Mouse (Mus musculus): ENCODE results near the gene Cdip1. TPM values are rescaled to one million over a fixed set of nuclear protein-coding genes. Genes with fewer than 3 reads are reported as not detected.
A peak's percentile ranks its signal among the peaks of the same experiment; 100 is the strongest.
"Not testable (repeated sequence)": the region's sequence is repeated elsewhere in the genome, so short reads cannot be mapped to it uniquely, and the experiment has no call there.

Cdip1 gene
- 107 and 119 TPM in 2 replicates for polyA plus RNA-seq (2015; fragmentation: Nextera tagmentation; extraction: Ambion mirVana)

DNA sequence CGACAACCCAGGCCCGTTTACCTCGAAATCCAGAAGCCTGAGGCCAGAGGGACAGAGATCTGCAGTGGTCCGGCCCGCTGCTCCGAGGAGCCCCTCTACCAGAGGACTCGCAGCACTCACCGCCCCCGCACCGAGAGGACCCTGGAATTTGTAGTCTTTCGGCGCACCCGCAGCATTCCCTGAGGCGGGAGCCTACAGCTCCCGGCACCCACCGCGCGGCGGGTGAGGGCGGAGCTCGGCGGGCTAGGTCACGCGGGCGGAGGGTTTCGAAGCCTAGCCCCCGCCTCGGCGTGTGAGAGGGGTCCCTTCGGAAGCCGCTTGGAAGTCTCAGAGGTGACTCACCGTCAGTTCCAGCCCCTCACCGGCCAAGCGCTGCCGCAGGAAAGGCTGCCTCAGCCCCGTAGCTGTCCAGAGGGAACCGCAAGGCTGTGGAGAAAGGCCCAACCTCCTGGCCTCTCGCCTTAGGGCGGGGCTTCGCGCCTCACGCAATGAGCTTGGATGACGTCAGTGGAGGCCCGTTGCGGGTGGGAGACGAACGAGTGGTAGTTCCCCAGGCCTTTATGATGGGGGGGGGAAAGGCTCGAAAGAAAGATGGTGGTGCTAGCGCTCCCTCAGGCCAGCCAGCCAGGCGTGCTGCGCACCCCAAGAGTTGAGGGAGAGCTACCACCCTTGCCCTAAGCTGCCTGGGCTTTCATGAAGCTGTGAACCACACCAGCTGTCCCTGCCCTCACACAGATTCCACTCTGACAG is at the start of gene Cdip1:
Gene Cdip1, minus strand, starts transcription at position 483 of the 750 bp plus-strand sequence.
- Histone ChIP-seq H3K36me3 (ENCODE audit: control insufficient read depth, insufficient read depth) (no peaks in the 10 kb centered on the region), H3K27ac (ENCODE audit: low read length) (peak within 1 kb of the TSS; percentile 98), H3K4me1 (replicated peaks; ENCODE audit: control insufficient read depth, insufficient read depth, low read length) (peaks cover 21% of the 10 kb centered on the region), H3K4me2 (ENCODE audit: low read length) (peak within 1 kb of the TSS; percentile 82), H3K9ac (replicated peaks; ENCODE audit: low read depth, low read length) (peak within 1 kb of the TSS; percentile 92), H3K4me3 (replicated peaks; ENCODE audit: low read length) (peak within 1 kb of the TSS; percentile 61), H3K9me3 (ENCODE audit: control insufficient read depth, low read length) (no peaks in the 10 kb centered on the region), H3K27me3 (replicated peaks; ENCODE audit: control insufficient read depth, insufficient read depth, low read length) (no peaks in the 10 kb centered on the region)
- peak; percentile 99 for ATAC-seq
- WGBS: under 1% methylated on average over 51 of the region's 51 CpGs

GRCm38 (mm10) chr16:4839552-4839951 is 49.5 kb upstream of the Cdip1 start:
- no peak overlapping the region for H3K4me2 ChIP-seq (ENCODE audit: low read length)
- H3K4me1 ChIP-seq (replicated peaks; ENCODE audit: control insufficient read depth, insufficient read depth, low read length): no peaks in the 10 kb centered on the region
- no peaks in the 10 kb centered on the region for H3K9me3 ChIP-seq (ENCODE audit: control insufficient read depth, low read length)
- H3K27me3 ChIP-seq (replicated peaks; ENCODE audit: control insufficient read depth, insufficient read depth, low read length): no peaks in the 10 kb centered on the region
- WGBS: 74% methylated on average over 3 of the region's 3 CpGs
- H3K36me3 ChIP-seq (ENCODE audit: control insufficient read depth, insufficient read depth): no peaks in the 10 kb centered on the region
- no peak overlapping the region for H3K9ac ChIP-seq (replicated peaks; ENCODE audit: low read depth, low read length)
- no peak overlapping the region for H3K27ac ChIP-seq (ENCODE audit: low read length)
- H3K4me3 ChIP-seq (replicated peaks; ENCODE audit: low read length): no peak overlapping the region
- ATAC-seq: no peak

- 80% methylated on average over 3 of the region's 3 CpGs for WGBS
- H3K4me3 ChIP-seq (replicated peaks; ENCODE audit: low read length): no peak overlapping the region
- H3K9me3 ChIP-seq (ENCODE audit: control insufficient read depth, low read length): no peaks in the 10 kb centered on the region
- H3K4me1 ChIP-seq (replicated peaks; ENCODE audit: control insufficient read depth, insufficient read depth, low read length): no peaks in the 10 kb centered on the region
- ATAC-seq: no peak
- no peak overlapping the region for H3K4me2 ChIP-seq (ENCODE audit: low read length)
- no peak overlapping the region for H3K27ac ChIP-seq (ENCODE audit: low read length)
- no peaks in the 10 kb centered on the region for H3K27me3 ChIP-seq (replicated peaks; ENCODE audit: control insufficient read depth, insufficient read depth, low read length)
- H3K36me3 ChIP-seq (ENCODE audit: control insufficient read depth, insufficient read depth): no peaks in the 10 kb centered on the region
- no peak overlapping the region for H3K9ac ChIP-seq (replicated peaks; ENCODE audit: low read depth, low read length)
These were observed 47.5 kb upstream of the Cdip1 start for GRCm38 (mm10) chr16:4837631-4838030.

- no peak within 1 kb of the TSS for H3K9ac ChIP-seq (replicated peaks; ENCODE audit: low read depth, low read length)
- no peaks in the 10 kb centered on the region for H3K9me3 ChIP-seq (ENCODE audit: control insufficient read depth, low read length)
- no peak within 1 kb of the TSS for H3K4me3 ChIP-seq (replicated peaks; ENCODE audit: low read length)
- WGBS: 93% methylated on average over 3 of the region's 3 CpGs
- no peaks in the 10 kb centered on the region for H3K4me1 ChIP-seq (replicated peaks; ENCODE audit: control insufficient read depth, insufficient read depth, low read length)
- H3K27ac ChIP-seq (ENCODE audit: low read length): no peak within 1 kb of the TSS
- ATAC-seq: no peak
- no peaks in the 10 kb centered on the region for H3K27me3 ChIP-seq (replicated peaks; ENCODE audit: control insufficient read depth, insufficient read depth, low read length)
- H3K36me3 ChIP-seq (ENCODE audit: control insufficient read depth, insufficient read depth): no peaks in the 10 kb centered on the region
- no peak within 1 kb of the TSS for H3K4me2 ChIP-seq (ENCODE audit: low read length)
These were observed 45.1 kb upstream of the Cdip1 start, which contains the start of gene 4930562C15Rik for GRCm38 (mm10) chr16:4835191-4835590. Gene 4930562C15Rik (plus strand): TSS chr16:4835416.

- H3K9ac ChIP-seq (replicated peaks; ENCODE audit: low read depth, low read length): no peak overlapping the region
- H3K9me3 ChIP-seq (ENCODE audit: control insufficient read depth, low read length): no peaks in the 10 kb centered on the region
- H3K27me3 ChIP-seq (replicated peaks; ENCODE audit: control insufficient read depth, insufficient read depth, low read length): no peaks in the 10 kb centered on the region
- no peaks in the 10 kb centered on the region for H3K4me1 ChIP-seq (replicated peaks; ENCODE audit: control insufficient read depth, insufficient read depth, low read length)
- WGBS: 83% methylated on average over 2 of the region's 2 CpGs
- no peak for ATAC-seq
- H3K4me3 ChIP-seq (replicated peaks; ENCODE audit: low read length): no peak overlapping the region
- no peak overlapping the region for H3K4me2 ChIP-seq (ENCODE audit: low read length)
- no peaks in the 10 kb centered on the region for H3K36me3 ChIP-seq (ENCODE audit: control insufficient read depth, insufficient read depth)
- H3K27ac ChIP-seq (ENCODE audit: low read length): no peak overlapping the region
These were observed 43.8 kb upstream of the Cdip1 start for GRCm38 (mm10) chr16:4833858-4834257.

- no peak overlapping the region for H3K4me2 ChIP-seq (ENCODE audit: low read length)
- no peaks in the 10 kb centered on the region for H3K4me1 ChIP-seq (replicated peaks; ENCODE audit: control insufficient read depth, insufficient read depth, low read length)
- H3K4me3 ChIP-seq (replicated peaks; ENCODE audit: low read length): no peak overlapping the region
- ATAC-seq: no peak
- H3K36me3 ChIP-seq (ENCODE audit: control insufficient read depth, insufficient read depth): no peaks in the 10 kb centered on the region
- H3K9ac ChIP-seq (replicated peaks; ENCODE audit: low read depth, low read length): no peak overlapping the region
- H3K27me3 ChIP-seq (replicated peaks; ENCODE audit: control insufficient read depth, insufficient read depth, low read length): no peaks in the 10 kb centered on the region
- H3K27ac ChIP-seq (ENCODE audit: low read length): no peak overlapping the region
- 73% methylated on average over 15 of the region's 15 CpGs for WGBS
- H3K9me3 ChIP-seq (ENCODE audit: control insufficient read depth, low read length): no peaks in the 10 kb centered on the region
These were observed 41.7 kb upstream of the Cdip1 start for GRCm38 (mm10) chr16:4831650-4832419.

DNA sequence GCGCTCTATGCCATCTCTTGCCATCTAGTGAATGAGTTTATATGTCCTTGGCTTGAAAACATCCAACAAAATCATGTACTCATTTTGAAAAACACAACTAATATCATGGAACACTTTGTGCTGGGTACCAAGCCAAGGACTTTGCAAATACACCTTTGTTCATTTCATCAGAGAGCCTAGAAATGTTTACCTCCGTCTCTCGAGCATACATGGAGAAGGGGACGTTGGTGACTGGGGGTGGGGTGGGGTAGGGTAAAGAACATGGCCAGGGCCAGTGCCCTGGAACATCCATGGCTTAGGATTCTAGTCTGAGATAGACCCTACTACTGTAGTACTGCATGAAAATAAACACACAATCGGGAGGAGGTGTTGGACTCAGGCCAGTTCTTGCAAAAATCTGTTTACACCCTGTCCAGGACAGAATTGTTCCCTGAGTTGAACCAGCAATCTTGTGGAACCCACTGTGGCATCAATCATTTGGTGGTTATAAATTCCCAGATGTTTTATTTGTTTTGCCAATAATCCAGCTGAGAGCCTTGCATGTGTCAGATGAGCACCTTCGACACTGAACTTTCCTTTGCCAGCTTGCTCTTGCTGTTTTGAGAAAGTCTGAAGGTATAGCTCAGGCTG is 39.3 kb upstream of the Cdip1 start:
- H3K4me1 ChIP-seq (replicated peaks; ENCODE audit: control insufficient read depth, insufficient read depth, low read length): no peaks in the 10 kb centered on the region
- H3K36me3 ChIP-seq (ENCODE audit: control insufficient read depth, insufficient read depth): no peaks in the 10 kb centered on the region
- H3K4me3 ChIP-seq (replicated peaks; ENCODE audit: low read length): no peak overlapping the region
- ATAC-seq: no peak
- no peak overlapping the region for H3K27ac ChIP-seq (ENCODE audit: low read length)
- no peak overlapping the region for H3K4me2 ChIP-seq (ENCODE audit: low read length)
- H3K9ac ChIP-seq (replicated peaks; ENCODE audit: low read depth, low read length): no peak overlapping the region
- no peaks in the 10 kb centered on the region for H3K9me3 ChIP-seq (ENCODE audit: control insufficient read depth, low read length)
- no peaks in the 10 kb centered on the region for H3K27me3 ChIP-seq (replicated peaks; ENCODE audit: control insufficient read depth, insufficient read depth, low read length)
- 82% methylated on average over 6 of the region's 6 CpGs for WGBS

- no peak for ATAC-seq
- no peaks in the 10 kb centered on the region for H3K4me1 ChIP-seq (replicated peaks; ENCODE audit: control insufficient read depth, insufficient read depth, low read length)
- H3K9me3 ChIP-seq (ENCODE audit: control insufficient read depth, low read length): no peaks in the 10 kb centered on the region
- no peak overlapping the region for H3K4me3 ChIP-seq (replicated peaks; ENCODE audit: low read length)
- WGBS: 89% methylated on average over 5 of the region's 5 CpGs
- H3K4me2 ChIP-seq (ENCODE audit: low read length): no peak overlapping the region
- H3K27me3 ChIP-seq (replicated peaks; ENCODE audit: control insufficient read depth, insufficient read depth, low read length): no peaks in the 10 kb centered on the region
- H3K27ac ChIP-seq (ENCODE audit: low read length): no peak overlapping the region
- no peaks in the 10 kb centered on the region for H3K36me3 ChIP-seq (ENCODE audit: control insufficient read depth, insufficient read depth)
- no peak overlapping the region for H3K9ac ChIP-seq (replicated peaks; ENCODE audit: low read depth, low read length)
These were observed 37.5 kb upstream of the Cdip1 start for GRCm38 (mm10) chr16:4827639-4828038.

GRCm38 (mm10) chr16:4824466-4824865 is 34.4 kb upstream of the Cdip1 start:
- not testable (repeated sequence) for H3K27ac ChIP-seq (ENCODE audit: low read length); H3K4me3 ChIP-seq (replicated peaks; ENCODE audit: low read length); H3K9ac ChIP-seq (replicated peaks; ENCODE audit: low read depth, low read length); H3K4me2 ChIP-seq (ENCODE audit: low read length); H3K4me1 ChIP-seq (replicated peaks; ENCODE audit: control insufficient read depth, insufficient read depth, low read length); H3K27me3 ChIP-seq (replicated peaks; ENCODE audit: control insufficient read depth, insufficient read depth, low read length); ATAC-seq; H3K36me3 ChIP-seq (ENCODE audit: control insufficient read depth, insufficient read depth); H3K9me3 ChIP-seq (ENCODE audit: control insufficient read depth, low read length)
- whole genome bisulfite sequencing: 82% methylated on average over 5 of the region's 5 CpGs
